ENCODE assay signal across 21 mouse cellular contexts in the genomic region with DNA sequence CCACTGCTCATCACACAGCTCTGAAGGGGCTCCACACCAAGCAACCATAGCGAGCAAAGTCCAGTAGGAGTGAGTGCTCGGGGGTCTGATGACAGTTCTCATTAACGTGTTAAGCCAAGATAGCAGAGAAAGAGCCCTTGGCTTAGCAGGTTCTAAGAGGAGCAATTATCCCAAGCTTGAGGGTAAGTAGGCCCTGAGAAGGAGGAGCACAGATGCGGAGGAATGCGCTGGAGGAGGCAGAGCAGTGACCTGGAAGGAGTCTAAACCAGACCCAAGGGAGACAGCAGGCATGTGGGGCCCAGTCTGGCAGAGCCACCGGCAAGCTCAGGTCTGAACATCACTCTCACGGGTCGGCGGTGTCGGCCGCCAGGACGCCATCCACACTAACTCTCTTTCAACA. TPM values are rescaled to one million over a fixed set of nuclear protein-coding genes. Genes with fewer than 3 reads are reported as not detected.
DNase-seq lines count a peak whose midpoint lies in the region; ATAC-seq and TF ChIP-seq lines count a peak whose summit lies in the region.
"Had no signal": no experiment of that assay in that cellular context is flagged by ENCODE, and none has a peak within 500 bp of the region (broad histone marks: within the 10 kb centered on the region; RNA-seq: fewer than 3 reads in every experiment).

No protein-coding gene starts in this region.

- 18% methylated on average over 12 of the region's 12 CpGs for WGBS in cerebellum, adult 2 months
- WGBS in heart, embryonic 10.5 days = 63% methylated on average over 12 of the region's 12 CpGs
- WGBS in kidney, postnatal 0 days = 49% methylated on average over 12 of the region's 12 CpGs

- H3K27ac ChIP-seq in cerebellum, adult 2 months (ENCODE audit: insufficient read depth, low read length) = peak overlapping the region; percentile 41
- H3K27ac ChIP-seq in heart, embryonic 10.5 days = peak overlapping the region; percentile 36; the same call in 1 of the 2 replicates
- peak overlapping the region; percentile 42; the same call in 1 of the 2 replicates for H3K27ac ChIP-seq in kidney, postnatal 0 days
- H3K27ac ChIP-seq: embryonic facial prominence, embryonic 12.5 days; limb, embryonic 13.5 days; liver, embryonic 13.5 days; neural tube, embryonic 13.5 days had no signal

- peaks cover 25% of the 10 kb centered on the region for H3K4me1 ChIP-seq in cerebellum, adult 2 months (ENCODE audit: control insufficient read depth, insufficient read depth, low read length)
- peaks cover 20% of the 10 kb centered on the region for H3K4me1 ChIP-seq in heart, embryonic 10.5 days
- no peaks in the 10 kb centered on the region for H3K4me1 ChIP-seq in kidney, postnatal 0 days (replicated peaks; ENCODE audit: insufficient read depth, low read length)
- H3K4me1 ChIP-seq: limb, embryonic 13.5 days had no signal

- no peak for TF ChIP-seq CTCF in cerebellum, adult 2 months (IDR thresholded peaks at IDR 0.05; ENCODE audit: borderline replicate concordance, insufficient read depth, low read depth, low read length)
- TF ChIP-seq CTCF in kidney, postnatal 0 days (IDR thresholded peaks at IDR 0.05; ENCODE audit: low read depth) = no peak

- DNase-seq in cerebellum, adult 2 months = peak in 1 of 2 experiments; percentile 35
- DNase-seq in cerebellum, postnatal 4 days (ENCODE audit: low spot score in 2 of 2) = no peak
- DNase-seq in heart, embryonic 10.5 days (ENCODE audit: low spot score) = no peak
- DNase-seq in heart, adult 11 months = no peak
- no peak for DNase-seq in kidney, postnatal 0 days (ENCODE audit: low spot score)
- no peak for DNase-seq in kidney, postnatal 10 days
- DNase-seq in Muller cell, postnatal 12 days (ENCODE audit: inconsistent ontology term) = peak; percentile 74
- DNase-seq in thymus, postnatal 14 days = no peak
- DNase-seq: adrenal gland, adult 8-10 months; cerebellum, postnatal 14 days; heart, postnatal 36 days; layer of hippocampus, adult 9-11 months; liver, embryonic 13.5 days; lung, embryonic 14.5 days; lung, postnatal 36 days; thymus, postnatal 36 days had no signal

- no peak for ATAC-seq in kidney, postnatal 0 days (replicated peaks; ENCODE audit: low FRiP score, low read depth)
- ATAC-seq: Patski had no signal

- no peak for TF ChIP-seq POLR2A in cerebellum, adult 2 months (IDR thresholded peaks at IDR 0.05; ENCODE audit: borderline replicate concordance, insufficient read depth, low read length)

- H3K36me3 ChIP-seq in heart, embryonic 10.5 days = peaks cover 11% of the 10 kb centered on the region
- 0 out of 2 replicates have a peak, but pooled peaks cover 4% of the 10 kb centered on the region for H3K36me3 ChIP-seq in kidney, postnatal 0 days (ENCODE audit: insufficient read depth, low read length)

- no peak overlapping the region for H3K4me3 ChIP-seq in cerebellum, adult 2 months (replicated peaks; ENCODE audit: insufficient read depth, low read depth, low read length)
- H3K4me3 ChIP-seq in heart, embryonic 10.5 days = no peak overlapping the region
- H3K4me3 ChIP-seq in kidney, postnatal 0 days (replicated peaks; ENCODE audit: low read depth, low read length) = no peak overlapping the region
- H3K4me3 ChIP-seq: embryonic facial prominence, embryonic 12.5 days; erythroblast, embryonic 14.5 days; limb, embryonic 13.5 days; liver, embryonic 13.5 days; neural tube, embryonic 13.5 days had no signal

- H3K4me2 ChIP-seq in kidney, postnatal 0 days (ENCODE audit: low read length) = no peak overlapping the region
- H3K4me2 ChIP-seq: embryonic facial prominence, embryonic 12.5 days; limb, embryonic 13.5 days; liver, embryonic 13.5 days; lung, embryonic 14.5 days; neural tube, embryonic 13.5 days had no signal

- H3K9ac ChIP-seq in kidney, postnatal 0 days (ENCODE audit: low read depth, low read length) = no peak overlapping the region
- H3K9ac ChIP-seq: embryonic facial prominence, embryonic 12.5 days; limb, embryonic 13.5 days; liver, embryonic 13.5 days; lung, embryonic 14.5 days; neural tube, embryonic 13.5 days had no signal

- H3K9me3 ChIP-seq in heart, embryonic 10.5 days = no peaks in the 10 kb centered on the region
- no peaks in the 10 kb centered on the region for H3K9me3 ChIP-seq in kidney, postnatal 0 days (replicated peaks; ENCODE audit: low read length)
- H3K9me3 ChIP-seq: embryonic facial prominence, embryonic 12.5 days; limb, embryonic 13.5 days; liver, embryonic 13.5 days; neural tube, embryonic 13.5 days had no signal

- H3K27me3 ChIP-seq in cerebellum, adult 2 months (ENCODE audit: control insufficient read depth, insufficient read depth, low read length) = no peaks in the 10 kb centered on the region
- H3K27me3 ChIP-seq in heart, embryonic 10.5 days (ENCODE audit: insufficient read depth, poor library complexity, severe bottlenecking) = no peaks in the 10 kb centered on the region
- no peaks in the 10 kb centered on the region for H3K27me3 ChIP-seq in kidney, postnatal 0 days (ENCODE audit: insufficient read depth, low read length)
- H3K27me3 ChIP-seq: embryonic facial prominence, embryonic 12.5 days; limb, embryonic 13.5 days; liver, embryonic 13.5 days; neural tube, embryonic 13.5 days; Patski had no signal

RNA-seq across cellular contexts. Expression of a gene that starts 15.2 kb away (rescaled TPM):
- polyA plus RNA-seq in cerebellum, adult 2 months (2012; rRNA removed) = 0.95 and 1.1 TPM in 2 replicates
- polyA plus RNA-seq in heart, embryonic 10.5 days (2016; fragmentation: Nextera tagmentation; extraction: Ambion mirVana) = 0.96 and 3.8 TPM in 2 replicates
- polyA plus RNA-seq in kidney, postnatal 0 days (2015; fragmentation: Nextera tagmentation; extraction: Ambion mirVana) = 0.38 and 0.51 TPM in 2 replicates

RNA-seq across cellular contexts. Expression of a gene that starts 21.0 kb away (rescaled TPM):
- 110 and 116 TPM in 2 replicates for polyA plus RNA-seq in cerebellum, adult 2 months (2012; rRNA removed)
- polyA plus RNA-seq in heart, embryonic 10.5 days (2016; fragmentation: Nextera tagmentation; extraction: Ambion mirVana) = 46.7 and 55.4 TPM in 2 replicates
- polyA plus RNA-seq in kidney, postnatal 0 days (2015; fragmentation: Nextera tagmentation; extraction: Ambion mirVana) = 106 and 119 TPM in 2 replicates

RNA-seq across cellular contexts. Expression of a gene that starts 23.6 kb away (rescaled TPM):
- 70.0 and 74.6 TPM in 2 replicates for polyA plus RNA-seq in cerebellum, adult 2 months (2012; rRNA removed)
- polyA plus RNA-seq in heart, embryonic 10.5 days (2016; fragmentation: Nextera tagmentation; extraction: Ambion mirVana) = 22.2 and 24.4 TPM in 2 replicates
- 20.4 and 22.1 TPM in 2 replicates for polyA plus RNA-seq in kidney, postnatal 0 days (2015; fragmentation: Nextera tagmentation; extraction: Ambion mirVana)

RNA-seq across cellular contexts. Expression of a gene that starts 27.3 kb away (rescaled TPM):
- polyA plus RNA-seq in cerebellum, adult 2 months (2012; rRNA removed) = 31.9 and 34.1 TPM in 2 replicates
- polyA plus RNA-seq in heart, embryonic 10.5 days (2016; fragmentation: Nextera tagmentation; extraction: Ambion mirVana) = 133 and 201 TPM in 2 replicates
- polyA plus RNA-seq in kidney, postnatal 0 days (2015; fragmentation: Nextera tagmentation; extraction: Ambion mirVana) = 128 and 138 TPM in 2 replicates

RNA-seq across cellular contexts. Expression of a gene that starts 34.6 kb away (rescaled TPM):
- polyA plus RNA-seq in cerebellum, adult 2 months (2012; rRNA removed) = 21.6 and 26.9 TPM in 2 replicates
- 22.4 and 31.7 TPM in 2 replicates for polyA plus RNA-seq in heart, embryonic 10.5 days (2016; fragmentation: Nextera tagmentation; extraction: Ambion mirVana)
- 10.6 and 10.7 TPM in 2 replicates for polyA plus RNA-seq in kidney, postnatal 0 days (2015; fragmentation: Nextera tagmentation; extraction: Ambion mirVana)
